Mouse (Mus musculus) heart, embryonic 16.5 days (tissue): Measurements from ENCODE around the gene Acoxl. TPM values are rescaled to one million over a fixed set of nuclear protein-coding genes. Genes with fewer than 3 reads are reported as not detected.

Experiments used
- microRNA-seq: library from miRNA; unstranded; fragments of <30 nt; microRNA quantifications from one replicate; pipeline ENCODE4, GENCODE M21; 2017
- polyA plus RNA-seq: library from polyadenylated mRNA; unstranded; fragments of >200 nt; fragmentation: Nextera tagmentation; extraction: Ambion mirVana; gene quantifications from 2 replicates; pipeline ENCODE4 v1.2.1, GENCODE M21; 2015

Gene Acoxl
- polyA plus RNA-seq, 1 experiment from 2014 or later: 0.11 TPM

Small RNAs within 50 kb of the gene (microRNA-seq; reads per million reads assigned to microRNA genes)
- not detected for gene Gm22411

Other genes with a start within 250 kb of the Acoxl start
- 4.1 and 4.8 TPM in 2 replicates for gene Mal, start 182.2 kb upstream of the Acoxl start, polyA plus RNA-seq
- gene Mall, start 108.9 kb upstream of the Acoxl start, polyA plus RNA-seq: 9.5 and 9.9 TPM in 2 replicates
- gene Nphp1, start 50.0 kb upstream of the Acoxl start, polyA plus RNA-seq: 19.1 and 23.7 TPM in 2 replicates
- 34.0 and 39.0 TPM in 2 replicates for gene Mtln, start 46.4 kb upstream of the Acoxl start, polyA plus RNA-seq
- gene Bub1, start 7.0 kb upstream of the Acoxl start, polyA plus RNA-seq: 39.0 and 42.9 TPM in 2 replicates